Mouse (Mus musculus) ovary, postnatal 36 days (tissue): Measurements from ENCODE around the gene Ubr4.

Experiments
- DNase-seq: peaks from one replicate; pipeline ENCODE4 v3.0.0; 2022; ENCODE audit warnings: low spot score, mixed read lengths

Gene Ubr4

GRCm38 (mm10) chr4:139432966-139433765 is 80.8 kb downstream of the Ubr4 start:
- no peak for DNase-seq

GRCm38 (mm10) chr4:139441244-139441643 is 88.8 kb downstream of the Ubr4 start:
- DNase-seq: no peak

GRCm38 (mm10) chr4:139441806-139442205 is 89.4 kb downstream of the Ubr4 start:
- DNase-seq: no peak

GRCm38 (mm10) chr4:139442391-139443355 is 90.3 kb downstream of the Ubr4 start:
- DNase-seq: no peak

GRCm38 (mm10) chr4:139444315-139444714 is 91.9 kb downstream of the Ubr4 start:
- no peak for DNase-seq

- no peak for DNase-seq
Observed at GRCm38 (mm10) chr4:139446176-139446575, 93.8 kb downstream of the Ubr4 start.

GRCm38 (mm10) chr4:139446731-139447675 is 94.6 kb downstream of the Ubr4 start:
- DNase-seq: no peak

GRCm38 (mm10) chr4:139452944-139453700 is 100.7 kb downstream of the Ubr4 start:
- DNase-seq: no peak

- DNase-seq: no peak
Observed at GRCm38 (mm10) chr4:139454339-139454738, 101.9 kb downstream of the Ubr4 start.

GRCm38 (mm10) chr4:139459970-139460369 is 107.6 kb downstream of the Ubr4 start:
- no peak for DNase-seq

- no peak for DNase-seq
Observed at GRCm38 (mm10) chr4:139464163-139464562, 111.8 kb downstream of the Ubr4 start.

- DNase-seq: no peak
Observed at GRCm38 (mm10) chr4:139466541-139466940, 114.1 kb downstream of the Ubr4 start.

GRCm38 (mm10) chr4:139470198-139470597 is 117.8 kb downstream of the Ubr4 start:
- peak; percentile 61 for DNase-seq

GRCm38 (mm10) chr4:139476663-139477625 is 124.5 kb downstream of the Ubr4 start:
- no peak for DNase-seq

GRCm38 (mm10) chr4:139477983-139478382 is 125.6 kb downstream of the Ubr4 start:
- DNase-seq: no peak

GRCm38 (mm10) chr4:139479176-139479575 is 126.8 kb downstream of the Ubr4 start:
- no peak for DNase-seq

GRCm38 (mm10) chr4:139481400-139481799 is 129.0 kb downstream of the Ubr4 start:
- DNase-seq: no peak

- DNase-seq: no peak
Observed at GRCm38 (mm10) chr4:139483461-139484105, 131.2 kb downstream of the Ubr4 start.

GRCm38 (mm10) chr4:139484496-139484895 is 132.1 kb downstream of the Ubr4 start:
- DNase-seq: no peak
